Mouse (Mus musculus) C2C12 (cell line): ENCODE measurements at regions not wholly inside any gene's neighbourhood (a gene's known extent, or its start where the extent isn't known, plus 50 kb on each side); places are given as distances from the start of the nearest gene placed in this dataset.

ENCODE experiments used
- H3K27me3 ChIP-seq: one replicate; pipeline ENCODE4 v1.6.1; 2011; ENCODE audit not compliant: control insufficient read depth, insufficient read depth, insufficient read length
- H3K36me3 ChIP-seq: one replicate; pipeline ENCODE4 v1.6.1; 2011; ENCODE audit not compliant: control insufficient read depth, insufficient read depth
- H3K4me3 ChIP-seq: one replicate; pipeline ENCODE4 v1.5.1; 2011; ENCODE audit warnings: mild to moderate bottlenecking, control low read depth; ENCODE audit not compliant: poor library complexity, insufficient read depth, severe bottlenecking
- H3K79me2 ChIP-seq: one replicate; pipeline ENCODE4 v1.6.1; 2011; ENCODE audit not compliant: control insufficient read depth, insufficient read depth
- H3K79me3 ChIP-seq: one replicate; pipeline ENCODE4 v1.6.1; 2011; ENCODE audit warnings: low read depth, control low read depth
- H3ac ChIP-seq: one replicate; pipeline ENCODE3; 2011; ENCODE audit warnings: low read depth; ENCODE audit not compliant: control insufficient read depth, insufficient read length
- CEBPB ChIP-seq: IDR thresholded peaks from one replicate; pipeline ENCODE4 v1.6.1; 2011; ENCODE audit warnings: low read depth, mild to moderate bottlenecking, control low read depth, moderate library complexity
- CTCF ChIP-seq: IDR thresholded peaks from one replicate; pipeline ENCODE4 v1.5.1; 2011; ENCODE audit not compliant: control insufficient read depth, insufficient read depth, insufficient read length
- FOSL1 ChIP-seq: IDR thresholded peaks from one replicate; pipeline ENCODE4 v1.8.0; 2011; ENCODE audit warnings: mild to moderate bottlenecking, low read length; ENCODE audit not compliant: poor library complexity, insufficient read depth, severe bottlenecking
- MAX ChIP-seq: IDR thresholded peaks from one replicate; pipeline ENCODE4 v1.6.1; 2011; ENCODE audit warnings: mild to moderate bottlenecking, control low read depth
- MYOD1 ChIP-seq: IDR thresholded peaks from one replicate; pipeline ENCODE4 v1.6.1; 2011; ENCODE audit warnings: low read depth; ENCODE audit not compliant: control insufficient read depth, insufficient read length
- MYOG ChIP-seq: IDR thresholded peaks from one replicate; pipeline ENCODE4 v1.6.1; 2011; ENCODE audit not compliant: control insufficient read depth, insufficient read length; ENCODE audit errors: extremely low read depth
- USF1 ChIP-seq: IDR thresholded peaks from one replicate; pipeline ENCODE4 v1.6.1; 2011; ENCODE audit warnings: low read depth, mild to moderate bottlenecking, control low read depth, moderate library complexity

GRCm38 (mm10) chr11:7944373-7944772 is 720.0 kb downstream of the Tns3 start:
- H3K79me2 ChIP-seq = no peaks in the 10 kb centered on the region
- TF ChIP-seq CEBPB = no peak
- no peak for TF ChIP-seq CTCF
- TF ChIP-seq USF1 = no peak
- no peak for TF ChIP-seq MAX
- TF ChIP-seq MYOD1 = no peak
- TF ChIP-seq FOSL1 = no peak
- no peak for TF ChIP-seq MYOG
- no peaks in the 10 kb centered on the region for H3K79me3 ChIP-seq
- no peaks in the 10 kb centered on the region for H3K36me3 ChIP-seq
- no peak overlapping the region for H3ac ChIP-seq
- no peaks in the 10 kb centered on the region for H3K27me3 ChIP-seq
- no peak overlapping the region for H3K4me3 ChIP-seq

GRCm38 (mm10) chr11:7933611-7934010 is 719.9 kb upstream of the Igfbp3 start:
- Histone ChIP-seq H3K36me3 (no peaks in the 10 kb centered on the region), H3K27me3 (no peaks in the 10 kb centered on the region), H3ac (no peak overlapping the region), H3K4me3 (no peak overlapping the region), H3K79me2 (no peaks in the 10 kb centered on the region), H3K79me3 (no peaks in the 10 kb centered on the region)
- TF ChIP-seq USF1 (no peak), FOSL1 (no peak), MYOD1 (no peak)

- TF ChIP-seq FOSL1 (no peak), CEBPB (no peak), CTCF (no peak), MAX (no peak), USF1 (no peak), MYOD1 (no peak), MYOG (no peak)
- H3K79me2 ChIP-seq = no peaks in the 10 kb centered on the region
- no peak overlapping the region for H3K4me3 ChIP-seq
- H3ac ChIP-seq = no peak overlapping the region
- H3K36me3 ChIP-seq = no peaks in the 10 kb centered on the region
- H3K27me3 ChIP-seq = no peaks in the 10 kb centered on the region
- H3K79me3 ChIP-seq = no peaks in the 10 kb centered on the region
These were observed 718.9 kb upstream of the Igfbp3 start for GRCm38 (mm10) chr11:7932638-7933037.

GRCm38 (mm10) chr11:7931064-7931797 is 717.5 kb upstream of the Igfbp3 start:
- Histone ChIP-seq H3K79me3 (no peaks in the 10 kb centered on the region), H3K4me3 (no peak overlapping the region), H3K36me3 (no peaks in the 10 kb centered on the region), H3K27me3 (no peaks in the 10 kb centered on the region), H3ac (no peak overlapping the region), H3K79me2 (no peaks in the 10 kb centered on the region)
- TF ChIP-seq FOSL1 = no peak
- TF ChIP-seq CTCF = no peak
- TF ChIP-seq MAX = no peak
- TF ChIP-seq MYOD1 = no peak
- no peak for TF ChIP-seq USF1
- TF ChIP-seq MYOG = no peak
- TF ChIP-seq CEBPB = no peak

- Histone ChIP-seq H3ac (no peak overlapping the region), H3K36me3 (no peaks in the 10 kb centered on the region), H3K27me3 (no peaks in the 10 kb centered on the region), H3K4me3 (no peak overlapping the region), H3K79me2 (no peaks in the 10 kb centered on the region), H3K79me3 (no peaks in the 10 kb centered on the region)
- TF ChIP-seq MAX = no peak
These were observed 714.0 kb upstream of the Igfbp3 start for GRCm38 (mm10) chr11:7927676-7928075.

GRCm38 (mm10) chr11:7912036-7912435 is 698.3 kb upstream of the Igfbp3 start:
- H3K4me3 ChIP-seq = no peak overlapping the region
- no peaks in the 10 kb centered on the region for H3K27me3 ChIP-seq
- H3K79me2 ChIP-seq = no peaks in the 10 kb centered on the region
- no peaks in the 10 kb centered on the region for H3K79me3 ChIP-seq
- TF ChIP-seq CTCF (no peak), FOSL1 (no peak), MYOD1 (no peak), MAX (no peak), CEBPB (no peak), MYOG (no peak), USF1 (no peak)
- H3ac ChIP-seq = no peak overlapping the region
- H3K36me3 ChIP-seq = no peaks in the 10 kb centered on the region
